In genomic region chr9:16293928-16294806, GRCm38 (mm10) we compare ENCODE assay signal across 19 mouse cellular contexts.
A peak's percentile ranks its signal among the peaks of the same experiment; 100 is the strongest.
DNase-seq lines count a peak whose midpoint lies in the region; ATAC-seq lines count a peak whose summit lies in the region.
"Had no signal": no experiment of that assay in that cellular context is flagged by ENCODE, and none has a peak within 500 bp of the region (broad histone marks: within the 10 kb centered on the region; RNA-seq: fewer than 3 reads in every experiment).

No protein-coding gene starts in this region.

- H3K9ac ChIP-seq in hindbrain, embryonic 13.5 days = 0 out of 2 replicates have a peak overlapping the region, but pooled peaks have one; percentile 20
- H3K9ac ChIP-seq in forebrain, embryonic 12.5 days = no peak overlapping the region
- H3K9ac ChIP-seq in hindbrain, embryonic 15.5 days = no peak overlapping the region
- H3K9ac ChIP-seq in midbrain, embryonic 16.5 days (ENCODE audit: low read depth, low read length) = no peak overlapping the region

- H3K27me3 ChIP-seq in hindbrain, embryonic 13.5 days = no peaks in the 10 kb centered on the region
- no peaks in the 10 kb centered on the region for H3K27me3 ChIP-seq in hindbrain, embryonic 10.5 days (ENCODE audit: insufficient read depth, poor library complexity, severe bottlenecking)
- no peaks in the 10 kb centered on the region for H3K27me3 ChIP-seq in forebrain, embryonic 12.5 days
- no peaks in the 10 kb centered on the region for H3K27me3 ChIP-seq in hindbrain, embryonic 15.5 days
- H3K27me3 ChIP-seq in midbrain, embryonic 16.5 days (ENCODE audit: control insufficient read depth, insufficient read depth, low read depth, low read length) = no peaks in the 10 kb centered on the region
- H3K27me3 ChIP-seq: CH12.LX had no signal

- ATAC-seq in hindbrain, embryonic 13.5 days (ENCODE audit: low FRiP score) = no peak
- peak; percentile 60 for ATAC-seq in forebrain, embryonic 12.5 days (ENCODE audit: low FRiP score)
- no peak for ATAC-seq in hindbrain, embryonic 15.5 days (ENCODE audit: low FRiP score, low read depth)
- ATAC-seq in midbrain, embryonic 16.5 days = peak; percentile 58
- ATAC-seq: lung, postnatal 0 days had no signal

- no peak overlapping the region; the same call in 1 of the 2 replicates for H3K4me2 ChIP-seq in hindbrain, embryonic 13.5 days
- no peak overlapping the region for H3K4me2 ChIP-seq in forebrain, embryonic 12.5 days
- H3K4me2 ChIP-seq in hindbrain, embryonic 15.5 days = 0 out of 2 replicates have a peak overlapping the region, but pooled peaks have one; percentile 27
- H3K4me2 ChIP-seq in midbrain, embryonic 16.5 days (ENCODE audit: low read length) = peak overlapping the region; percentile 11; the same call in 1 of the 2 replicates

- no peak overlapping the region for H3K4me3 ChIP-seq in hindbrain, embryonic 13.5 days
- no peak overlapping the region for H3K4me3 ChIP-seq in hindbrain, embryonic 10.5 days
- H3K4me3 ChIP-seq in forebrain, embryonic 12.5 days (replicated peaks) = no peak overlapping the region
- H3K4me3 ChIP-seq in hindbrain, embryonic 15.5 days = no peak overlapping the region
- no peak overlapping the region for H3K4me3 ChIP-seq in midbrain, embryonic 16.5 days (ENCODE audit: low read depth, low read length)
- H3K4me3 ChIP-seq: heart, adult 2 months had no signal

- DNase-seq in hindbrain, embryonic 10.5 days (ENCODE audit: low spot score) = no peak
- no peak for DNase-seq in testis, postnatal 14 days (ENCODE audit: low spot score)
- no peak for DNase-seq in gastrocnemius, postnatal 25 days
- no peak for DNase-seq in heart, adult 9 months (ENCODE audit: low spot score in 2 of 2)
- DNase-seq: cerebellum, adult 8-10 months; gastrocnemius, postnatal 14 days; heart, adult 2 months; kidney, adult 8-10 months; kidney, postnatal 25 days; left cerebral cortex, postnatal 4 days; liver; right cerebral cortex, postnatal 4 days had no signal

- H3K9me3 ChIP-seq in hindbrain, embryonic 13.5 days = no peaks in the 10 kb centered on the region
- no peaks in the 10 kb centered on the region for H3K9me3 ChIP-seq in hindbrain, embryonic 10.5 days
- no peaks in the 10 kb centered on the region for H3K9me3 ChIP-seq in forebrain, embryonic 12.5 days
- H3K9me3 ChIP-seq in hindbrain, embryonic 15.5 days = no peaks in the 10 kb centered on the region
- no peaks in the 10 kb centered on the region for H3K9me3 ChIP-seq in midbrain, embryonic 16.5 days (replicated peaks; ENCODE audit: control insufficient read depth, low read length, poor library complexity, severe bottlenecking)

- no peaks in the 10 kb centered on the region for H3K36me3 ChIP-seq in hindbrain, embryonic 13.5 days
- H3K36me3 ChIP-seq in hindbrain, embryonic 10.5 days = no peaks in the 10 kb centered on the region
- no peaks in the 10 kb centered on the region for H3K36me3 ChIP-seq in forebrain, embryonic 12.5 days (replicated peaks)
- H3K36me3 ChIP-seq in hindbrain, embryonic 15.5 days = no peaks in the 10 kb centered on the region
- no peaks in the 10 kb centered on the region for H3K36me3 ChIP-seq in midbrain, embryonic 16.5 days (ENCODE audit: control insufficient read depth, insufficient read depth, low read length)

- peak overlapping the region; percentile 73 for H3K27ac ChIP-seq in hindbrain, embryonic 13.5 days
- no peak overlapping the region for H3K27ac ChIP-seq in hindbrain, embryonic 10.5 days
- peak overlapping the region; percentile 43 for H3K27ac ChIP-seq in forebrain, embryonic 12.5 days
- peak overlapping the region; percentile 55 for H3K27ac ChIP-seq in hindbrain, embryonic 15.5 days (replicated peaks)
- H3K27ac ChIP-seq in midbrain, embryonic 16.5 days (ENCODE audit: low read length) = peak overlapping the region; percentile 36
- H3K27ac ChIP-seq: heart, adult 2 months; stomach, postnatal 0 days had no signal

- WGBS in hindbrain, embryonic 13.5 days = 41% methylated on average over 6 of the region's 6 CpGs
- WGBS in hindbrain, embryonic 10.5 days = 78% methylated on average over 6 of the region's 6 CpGs
- 37% methylated on average over 6 of the region's 6 CpGs for WGBS in forebrain, embryonic 12.5 days
- 32% methylated on average over 6 of the region's 6 CpGs for WGBS in hindbrain, embryonic 15.5 days
- WGBS in midbrain, embryonic 16.5 days = 25% methylated on average over 6 of the region's 6 CpGs

- H3K4me1 ChIP-seq in hindbrain, embryonic 13.5 days (replicated peaks) = peaks cover 34% of the 10 kb centered on the region
- 0 out of 2 replicates have a peak, but pooled peaks cover 5% of the 10 kb centered on the region for H3K4me1 ChIP-seq in hindbrain, embryonic 10.5 days (replicated peaks)
- peaks cover 29% of the 10 kb centered on the region for H3K4me1 ChIP-seq in forebrain, embryonic 12.5 days
- peaks cover 19% of the 10 kb centered on the region for H3K4me1 ChIP-seq in hindbrain, embryonic 15.5 days (replicated peaks)
- peaks cover 18% of the 10 kb centered on the region for H3K4me1 ChIP-seq in midbrain, embryonic 16.5 days (ENCODE audit: control insufficient read depth, insufficient read depth, low read length)

Comparison
In these comparisons a context has a peak if more than half of its experiments do, and no peak if none do; other contexts are left out.
1. H3K4me2 ChIP-seq: peak in hindbrain, embryonic 15.5 days (single experiment) and midbrain, embryonic 16.5 days (single experiment); none in hindbrain, embryonic 13.5 days (single experiment) and forebrain, embryonic 12.5 days (single experiment).
2. ATAC-seq: peak in forebrain, embryonic 12.5 days (single experiment) and midbrain, embryonic 16.5 days (single experiment); none in hindbrain, embryonic 13.5 days (single experiment) and hindbrain, embryonic 15.5 days (single experiment).